Mouse (Mus musculus) midbrain, embryonic 15.5 days (tissue): ENCODE results near the gene Evi2. TPM values are rescaled to one million over a fixed set of nuclear protein-coding genes. Genes with fewer than 3 reads are reported as not detected.

Source experiments
- ATAC-seq: fragments of 200-750 bp; cut with Nextera tagmentation; replicated peaks from 2 replicates; pipeline ENCODE4 v1.8.0; 2017; ENCODE audit warnings: moderate TSS enrichment
- H3K27ac ChIP-seq: fragments of 300-500 bp; sonication (generic); 2 replicates; pipeline ENCODE4 v1.5.1; 2015; ENCODE audit warnings: mild to moderate bottlenecking, inconsistent platforms
- H3K27me3 ChIP-seq: fragments of 300-500 bp; sonication (generic); replicated peaks from 2 replicates; pipeline ENCODE4 v1.6.1; 2015; ENCODE audit warnings: inconsistent platforms
- H3K36me3 ChIP-seq: fragments of 300-500 bp; sonication (generic); replicated peaks from 2 replicates; pipeline ENCODE4 v1.6.1; 2015; ENCODE audit warnings: inconsistent platforms
- H3K4me1 ChIP-seq: fragments of 300-500 bp; sonication (generic); 2 replicates; pipeline ENCODE4 v1.6.1; 2015; ENCODE audit warnings: inconsistent platforms
- H3K4me2 ChIP-seq: fragments of 300-500 bp; sonication (generic); 2 replicates; pipeline ENCODE4 v1.6.1; 2015; ENCODE audit warnings: inconsistent platforms, mild to moderate bottlenecking, moderate library complexity
- H3K4me3 ChIP-seq: fragments of 300-500 bp; sonication (generic); 2 replicates; pipeline ENCODE4 v1.5.1; 2015; ENCODE audit warnings: mild to moderate bottlenecking, inconsistent platforms
- H3K9ac ChIP-seq: fragments of 300-500 bp; sonication (generic); 2 replicates; pipeline ENCODE4 v1.6.1; 2015; ENCODE audit warnings: mild to moderate bottlenecking, inconsistent platforms
- H3K9me3 ChIP-seq: fragments of 300-500 bp; sonication (generic); 2 replicates; pipeline ENCODE4 v1.6.1; 2016; ENCODE audit warnings: inconsistent platforms
- WGBS: fragments of 180-500 bp; shearing (Covaris S2); methylation state at CpG from one replicate; pipeline ENCODE4 v1.1.7; 2015; ENCODE audit warnings: mixed read lengths; 5-methylcytosine and 5-hydroxymethylcytosine counted together
- polyA plus RNA-seq: library from polyadenylated mRNA; unstranded; fragments of >200 nt; fragmentation: Nextera tagmentation; extraction: Ambion mirVana; gene quantifications from 2 replicates; pipeline ENCODE4 v1.2.1, GENCODE M21; 2015

The Evi2 gene
- polyA plus RNA-seq, 1 experiment from 2014 or later, result 0.74 TPM

DNA sequence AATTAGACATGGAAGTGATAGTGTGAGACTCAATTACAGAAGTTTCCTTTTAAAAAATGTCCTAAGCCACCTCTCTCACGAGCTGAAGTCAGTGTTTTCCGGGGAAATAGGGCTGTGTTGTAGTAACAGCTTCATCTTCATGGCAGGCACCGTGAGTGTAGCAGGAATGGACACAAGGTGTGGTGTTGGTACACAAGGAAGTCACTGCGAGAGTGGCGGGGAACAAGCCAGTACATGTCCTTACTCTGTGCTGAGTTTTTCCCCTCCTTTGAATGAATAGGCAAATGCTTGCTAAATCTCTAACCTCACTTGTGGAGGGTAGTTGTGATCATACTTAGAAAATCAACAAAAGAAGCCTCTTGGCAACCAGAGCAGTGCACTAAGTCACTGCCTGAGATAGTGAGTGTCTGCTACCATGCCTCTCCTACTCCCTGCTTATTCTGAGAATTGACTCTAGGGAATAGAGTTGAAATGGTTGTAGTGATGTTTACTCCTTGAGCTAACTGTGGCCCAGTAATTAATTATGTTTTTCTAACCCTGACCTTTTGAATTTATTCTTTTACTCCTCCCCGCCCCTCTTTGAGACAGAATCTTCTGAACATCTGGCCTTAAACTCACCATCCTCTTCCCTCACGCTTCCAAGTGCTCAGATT is 46.4 kb downstream of the Evi2 start:
- H3K27ac ChIP-seq, result no peak overlapping the region
- no peaks in the 10 kb centered on the region for H3K9me3 ChIP-seq
- no peak for ATAC-seq
- no peaks in the 10 kb centered on the region for H3K4me1 ChIP-seq
- H3K27me3 ChIP-seq, result no peaks in the 10 kb centered on the region
- no peak overlapping the region for H3K4me2 ChIP-seq
- H3K9ac ChIP-seq, result no peak overlapping the region
- 90% methylated on average over 7 of the region's 7 CpGs for WGBS
- H3K4me3 ChIP-seq, result no peak overlapping the region
- H3K36me3 ChIP-seq, result no peaks in the 10 kb centered on the region

- H3K27me3 ChIP-seq, result no peaks in the 10 kb centered on the region
- ATAC-seq, result no peak
- 91% methylated on average over 6 of the region's 6 CpGs for WGBS
These were observed 47.0 kb downstream of the Evi2 start for GRCm38 (mm10) chr11:79483392-79483791.

DNA sequence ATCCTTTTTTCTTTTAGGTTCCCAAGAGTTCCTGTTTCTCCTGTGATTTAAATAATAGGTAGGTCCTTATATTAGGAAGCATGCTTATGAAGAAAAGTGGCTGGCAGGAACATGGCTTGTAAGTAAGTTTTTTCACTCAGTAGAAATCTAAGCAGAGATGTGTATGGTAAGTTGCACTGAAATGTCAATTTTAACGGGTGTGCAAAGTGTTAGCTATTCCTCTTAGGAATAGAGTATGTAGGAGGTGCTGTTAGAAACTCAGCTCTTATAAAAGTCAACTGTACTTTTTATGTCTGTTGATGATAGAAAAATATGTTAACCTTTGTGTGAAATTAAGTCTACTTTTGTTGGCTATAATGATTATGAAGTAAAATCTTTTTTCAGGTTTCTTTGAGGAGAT is 62.3 kb downstream of the Evi2 start:
- H3K36me3 ChIP-seq, result peaks cover 26% of the 10 kb centered on the region; the same call in 1 of the 2 replicates

More at GRCm38 (mm10) chr11:79483392-79483791, 47.0 kb downstream of the Evi2 start:
- Histone ChIP-seq H3K4me3 (no peak overlapping the region), H3K36me3 (no peaks in the 10 kb centered on the region), H3K9me3 (no peaks in the 10 kb centered on the region), H3K4me2 (no peak overlapping the region), H3K27ac (no peak overlapping the region), H3K4me1 (no peaks in the 10 kb centered on the region), H3K9ac (no peak overlapping the region)

More for the DNA sequence above, 62.3 kb downstream of the Evi2 start:
- H3K9me3 ChIP-seq, result no peaks in the 10 kb centered on the region
- ATAC-seq, result no peak
- WGBS, result 88% methylated on average over 1 of the region's 1 CpGs
- no peak overlapping the region for H3K4me3 ChIP-seq
- no peak overlapping the region for H3K9ac ChIP-seq
- no peak overlapping the region for H3K4me2 ChIP-seq
- H3K27ac ChIP-seq, result no peak overlapping the region
- no peaks in the 10 kb centered on the region for H3K27me3 ChIP-seq
- H3K4me1 ChIP-seq, result no peaks in the 10 kb centered on the region

Other genes with a start within 250 kb of the Evi2 start
- not detected in 2 replicates for gene Gm9964, start 233.7 kb downstream of the Evi2 start, polyA plus RNA-seq
- 6.1 and 7.0 TPM in 2 replicates for gene Nf1, start 190.9 kb downstream of the Evi2 start, polyA plus RNA-seq
- 5.3 and 5.4 TPM in 2 replicates for gene Omg, start 26.5 kb downstream of the Evi2 start, polyA plus RNA-seq
- 0.14 TPM in 1 of 2 replicates, not detected in the other for gene Evi2b, start 6.8 kb downstream of the Evi2 start, polyA plus RNA-seq
- gene Evi2a, start within 50 bp of the Evi2 start, polyA plus RNA-seq, result 2.9 and 3.3 TPM in 2 replicates
- 29.5 and 32.9 TPM in 2 replicates for gene Rab11fip4, start 60.6 kb upstream of the Evi2 start, polyA plus RNA-seq